Mouse (Mus musculus) kidney, postnatal 0 days (tissue): ENCODE measurements around the gene Ccdc78. TPM values are rescaled to one million over a fixed set of nuclear protein-coding genes. Genes with fewer than 3 reads are reported as not detected.

Experiments
- ATAC-seq: fragments of 200-750 bp; cut with Nextera tagmentation; replicated peaks from 2 replicates; pipeline ENCODE4 v1.8.0; 2017; ENCODE audit warnings: low read depth, moderate number of reproducible peaks, moderate TSS enrichment, moderate library complexity; ENCODE audit not compliant: low FRiP score
- DNase-seq: peaks from one replicate; pipeline ENCODE4 v3.0.0-alpha.2; 2016; ENCODE audit warnings: low spot score
- H3K27ac ChIP-seq: fragments of 300-500 bp; sonication (generic); 2 replicates; pipeline ENCODE4 v1.5.1; 2014; ENCODE audit warnings: mild to moderate bottlenecking
- H3K27me3 ChIP-seq: fragments of 300-500 bp; sonication (generic); 2 replicates; pipeline ENCODE4 v1.6.1; 2014; ENCODE audit warnings: low read length, mixed read lengths; ENCODE audit not compliant: insufficient read depth
- H3K36me3 ChIP-seq: fragments of 300-500 bp; sonication (generic); 2 replicates; pipeline ENCODE4 v1.6.1; 2014; ENCODE audit warnings: low read length, mixed read lengths; ENCODE audit not compliant: insufficient read depth
- H3K4me1 ChIP-seq: fragments of 300-500 bp; sonication (generic); replicated peaks from 2 replicates; pipeline ENCODE4 v1.6.1; 2014; ENCODE audit warnings: antibody characterized with exemption, low read length, mixed read lengths; ENCODE audit not compliant: insufficient read depth
- H3K4me2 ChIP-seq: fragments of 300-500 bp; sonication (generic); 2 replicates; pipeline ENCODE4 v1.6.1; 2014; ENCODE audit warnings: mild to moderate bottlenecking, low read length, moderate library complexity, mixed read lengths
- H3K4me3 ChIP-seq: fragments of 300-500 bp; sonication (generic); replicated peaks from 2 replicates; pipeline ENCODE4 v1.5.1; 2014; ENCODE audit warnings: low read depth, low read length
- H3K9ac ChIP-seq: fragments of 300-500 bp; sonication (generic); 2 replicates; pipeline ENCODE4 v1.6.1; 2014; ENCODE audit warnings: low read depth, low read length
- H3K9me3 ChIP-seq: fragments of 300-500 bp; sonication (generic); replicated peaks from 2 replicates; pipeline ENCODE4 v1.6.1; 2016; ENCODE audit warnings: low read length, inconsistent platforms, mixed read lengths
- CTCF ChIP-seq: IDR thresholded peaks from 2 replicates; pipeline ENCODE4 v1.5.1; 2016; ENCODE audit warnings: antibody characterized with exemption, low read depth, mild to moderate bottlenecking, moderate library complexity
- WGBS: fragments of 180-500 bp; shearing (Covaris S2); extraction: QIAGEN DNeasy Blood & Tissue Kit; methylation state at CpG from one replicate; pipeline ENCODE4 v1.1.7; 2014; 5-methylcytosine and 5-hydroxymethylcytosine counted together
- polyA plus RNA-seq: library from polyadenylated mRNA; unstranded; fragments of >200 nt; fragmentation: Nextera tagmentation; extraction: Ambion mirVana; gene quantifications from 2 replicates; pipeline ENCODE4 v1.2.1, GENCODE M21; 2015

Gene Ccdc78
- polyA plus RNA-seq, 1 experiment from 2014 or later: 0.13 TPM

DNA sequence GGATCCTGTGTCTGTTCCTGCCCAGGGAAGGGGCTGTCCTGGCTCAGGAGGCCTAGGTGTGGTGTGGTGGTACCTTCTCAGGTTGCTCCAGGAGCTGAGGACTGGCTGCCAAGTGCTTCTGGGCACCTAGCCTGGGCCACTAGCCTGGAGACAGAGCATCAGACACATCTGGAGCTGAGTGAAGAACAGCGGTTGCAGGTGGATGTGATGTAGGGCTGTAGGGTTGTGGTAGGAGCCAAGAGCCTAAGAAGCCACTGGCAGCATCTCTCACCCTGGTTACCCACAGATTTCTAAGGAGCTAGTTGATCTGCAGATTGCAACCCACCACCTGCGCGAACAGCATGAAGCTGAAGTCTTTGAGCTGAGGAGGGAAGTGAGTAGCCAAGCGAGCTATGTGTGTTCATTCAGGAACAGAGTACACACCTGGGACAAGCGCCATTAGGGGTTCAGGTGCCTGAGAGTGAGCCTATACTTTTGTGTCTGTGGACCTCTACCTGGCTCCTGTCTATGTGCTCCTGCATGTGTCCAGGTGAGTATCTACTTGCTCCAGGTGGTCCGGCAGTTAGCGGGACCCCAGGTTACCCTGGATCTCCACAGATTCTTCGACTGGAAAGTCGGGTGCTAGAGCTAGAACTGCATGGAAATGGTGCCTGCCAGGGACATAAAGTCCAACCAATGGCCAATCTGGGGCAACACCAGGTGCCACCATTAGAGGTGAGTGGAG, 563 bp downstream of the Ccdc78 start:
- H3K27ac ChIP-seq: no peak overlapping the region
- peaks cover 18% of the 10 kb centered on the region for H3K36me3 ChIP-seq
- no peak overlapping the region for H3K4me2 ChIP-seq
- DNase-seq (no peak), ATAC-seq (no peak)
- H3K9me3 ChIP-seq: no peaks in the 10 kb centered on the region
- H3K4me3 ChIP-seq: no peak overlapping the region
- TF ChIP-seq CTCF: no peak
- no peaks in the 10 kb centered on the region for H3K27me3 ChIP-seq
- H3K4me1 ChIP-seq: peaks cover 21% of the 10 kb centered on the region; the same call in 1 of the 2 replicates
- no peak overlapping the region for H3K9ac ChIP-seq
- WGBS: 93% methylated on average over 9 of the region's 9 CpGs

DNA sequence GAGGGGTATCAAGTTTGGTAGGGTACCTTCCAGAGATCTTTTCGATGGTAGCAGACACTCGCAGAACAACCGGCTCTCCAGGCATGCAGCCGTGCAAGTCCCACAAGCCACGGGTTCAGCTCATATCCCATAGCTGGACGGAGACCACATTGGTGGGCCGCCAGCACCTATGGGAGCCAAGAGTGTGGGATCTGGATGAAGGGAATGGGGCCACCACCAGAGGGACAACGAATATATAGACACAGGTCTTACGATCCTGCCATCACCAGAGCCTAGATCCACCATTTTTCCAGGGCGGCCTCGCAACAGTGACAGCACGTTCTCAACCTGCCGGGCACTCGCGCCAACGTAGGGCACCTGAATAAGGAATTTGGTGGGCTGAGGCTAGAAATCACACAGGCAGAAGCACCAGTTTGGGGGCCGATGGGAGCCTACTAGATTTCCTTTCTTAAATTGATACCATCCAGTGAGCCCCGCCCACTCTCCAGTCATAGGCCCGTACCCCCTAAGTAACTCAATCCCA, 5.0 kb downstream of the Ccdc78 start:
- Histone ChIP-seq H3K27ac (peak overlapping the region; percentile 93), H3K9me3 (no peaks in the 10 kb centered on the region), H3K9ac (peak overlapping the region; percentile 73), H3K27me3 (no peaks in the 10 kb centered on the region), H3K4me3 (peak overlapping the region; percentile 53), H3K36me3 (no peaks in the 10 kb centered on the region), H3K4me1 (peaks cover 37% of the 10 kb centered on the region), H3K4me2 (peak overlapping the region; percentile 86)
- DNase-seq (peak; percentile 9), ATAC-seq (no peak)
- 20% methylated on average over 19 of the region's 19 CpGs for WGBS
- TF ChIP-seq CTCF: peak; percentile 23; the same call in 1 of the 2 replicates

- H3K36me3 ChIP-seq: no peaks in the 10 kb centered on the region
- H3K9me3 ChIP-seq: no peaks in the 10 kb centered on the region
- no peak for TF ChIP-seq CTCF
- ATAC-seq (peak; percentile 64; the same call in 1 of the 2 replicates), DNase-seq (peak; percentile 90)
- H3K27me3 ChIP-seq: no peaks in the 10 kb centered on the region
- H3K4me3 ChIP-seq: peak overlapping the region; percentile 53
- peaks cover 37% of the 10 kb centered on the region for H3K4me1 ChIP-seq
- peak overlapping the region; percentile 73 for H3K9ac ChIP-seq
- H3K27ac ChIP-seq: peak overlapping the region; percentile 93
- WGBS: under 1% methylated on average over 45 of the region's 45 CpGs
- H3K4me2 ChIP-seq: peak overlapping the region; percentile 86
These were observed 5.6 kb downstream of the Ccdc78 start for GRCm38 (mm10) chr17:25791843-25792527.

DNA sequence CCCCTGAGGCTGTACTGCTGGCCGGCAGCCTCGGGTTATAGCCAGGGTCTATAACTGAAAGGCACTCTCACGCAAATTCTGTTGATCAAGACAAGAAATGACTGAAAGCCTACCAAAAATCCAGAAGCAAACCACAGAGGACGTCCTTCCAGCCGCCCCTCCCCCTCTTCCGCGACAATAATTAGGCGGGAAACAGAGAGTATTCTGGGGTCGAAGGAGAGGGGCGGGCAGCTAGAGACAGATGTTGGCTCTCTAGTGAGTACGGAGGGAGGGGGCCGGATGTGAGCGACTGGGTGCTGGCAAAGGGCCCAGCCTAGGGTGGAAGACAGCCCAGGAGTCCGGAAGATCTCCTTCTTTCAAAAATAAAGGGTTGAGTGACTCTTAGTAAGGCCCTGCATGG, 6.2 kb downstream of the Ccdc78 start, which contains the start of gene Fam173a:
TSS of gene Fam173a (minus strand) at position 287 of the 400 bp plus-strand sequence.
- ATAC-seq (peak; percentile 55; the same call in 1 of the 2 replicates), DNase-seq (peak; percentile 94)
- H3K27ac ChIP-seq: peak within 1 kb of the TSS; percentile 93
- no peak for TF ChIP-seq CTCF
- no peaks in the 10 kb centered on the region for H3K27me3 ChIP-seq
- 1% methylated on average over 14 of the region's 14 CpGs for WGBS
- H3K4me2 ChIP-seq: peak within 1 kb of the TSS; percentile 86
- H3K4me1 ChIP-seq: peaks cover 37% of the 10 kb centered on the region
- no peaks in the 10 kb centered on the region for H3K9me3 ChIP-seq
- peak within 1 kb of the TSS; percentile 73 for H3K9ac ChIP-seq
- H3K4me3 ChIP-seq: peak within 1 kb of the TSS; percentile 53
- no peaks in the 10 kb centered on the region for H3K36me3 ChIP-seq

DNA sequence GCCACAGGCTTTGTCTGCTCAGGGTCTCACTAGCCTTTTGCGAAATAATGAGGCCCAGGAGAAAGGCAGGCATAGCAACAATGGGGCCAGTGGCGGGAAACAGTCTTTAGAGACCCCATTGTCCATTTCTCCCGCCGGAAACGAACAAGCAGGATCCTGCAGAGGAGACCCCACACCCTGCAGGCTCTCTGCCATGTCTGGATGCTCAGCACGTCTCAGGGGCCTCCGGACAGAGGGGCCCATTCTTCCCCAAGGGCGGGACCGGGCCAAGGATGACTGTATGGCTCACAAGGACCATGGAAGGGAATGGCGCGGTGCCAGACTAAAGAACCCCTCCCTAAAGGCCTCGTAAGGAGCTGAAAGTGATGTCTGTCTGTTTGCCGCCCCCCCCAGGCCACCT, 7.8 kb downstream of the Ccdc78 start:
- no peak overlapping the region for H3K4me2 ChIP-seq
- no peaks in the 10 kb centered on the region for H3K9me3 ChIP-seq
- H3K4me1 ChIP-seq: peaks cover 37% of the 10 kb centered on the region
- no peaks in the 10 kb centered on the region for H3K36me3 ChIP-seq
- WGBS: 83% methylated on average over 13 of the region's 13 CpGs
- ATAC-seq: no peak
- H3K27me3 ChIP-seq: no peaks in the 10 kb centered on the region
- no peak for TF ChIP-seq CTCF
- no peak for DNase-seq
- no peak overlapping the region for H3K27ac ChIP-seq
- no peak overlapping the region for H3K4me3 ChIP-seq
- H3K9ac ChIP-seq: no peak overlapping the region

- no peak for ATAC-seq
- 85% methylated on average over 17 of the region's 17 CpGs for WGBS
- no peak overlapping the region for H3K4me3 ChIP-seq
- no peaks in the 10 kb centered on the region for H3K9me3 ChIP-seq
- no peak for TF ChIP-seq CTCF
- H3K27ac ChIP-seq: no peak overlapping the region
- no peaks in the 10 kb centered on the region for H3K27me3 ChIP-seq
- no peaks in the 10 kb centered on the region for H3K36me3 ChIP-seq
- no peak for DNase-seq
- peaks cover 37% of the 10 kb centered on the region for H3K4me1 ChIP-seq
- H3K9ac ChIP-seq: no peak overlapping the region
- H3K4me2 ChIP-seq: peak overlapping the region; percentile 87
These were observed 8.6 kb downstream of the Ccdc78 start for GRCm38 (mm10) chr17:25794998-25795397.
